Mouse (Mus musculus) adrenal gland, postnatal 36 days (tissue): ENCODE results near the gene Dvl1. TPM values are rescaled to one million over a fixed set of nuclear protein-coding genes. Genes with fewer than 3 reads are reported as not detected.

ENCODE experiments used
- DNase-seq, 2 experiments: peaks; one replicate each; pipeline ENCODE4 v3.0.0; 2021; ENCODE audit warnings: mixed read lengths in 1 of 2
- long read RNA-seq, 2 experiments: library from polyadenylated mRNA; stranded (forward); transcript quantifications; one replicate each; pipeline ENCODE4 v2.0.0; 2021; ENCODE audit warnings: borderline sequencing depth in 2 of 2
- total RNA-seq, 2 experiments: library from RNA; stranded (reverse); gene quantifications; 2 replicates each; pipeline ENCODE4 v1.2.3; 2021

Gene Dvl1
- total RNA-seq, result 10 to 100 TPM; 61.2 to 61.7 TPM
- long read RNA-seq, experiment 1, transcript Dvl1-201 (15 exons, 3,358 nt), result major isoform, 106 of 212 reads
- long read RNA-seq, experiment 1, partial matches to known transcripts, result 25 of 212 reads
- long read RNA-seq, experiment 1, other reads (novel, unspliced or antisense), result 81 of 212 reads
- long read RNA-seq, experiment 2, transcript Dvl1-201 (15 exons, 3,358 nt), result major isoform, 30 of 55 reads
- long read RNA-seq, experiment 2, partial matches to known transcripts, result 4 of 55 reads
- long read RNA-seq, experiment 2, other reads (novel, unspliced or antisense), result 21 of 55 reads

- peak; percentile 96 to 97 for DNase-seq
Measured at GRCm38 (mm10) chr4:155846871-155847578, at the start of gene Dvl1. Gene Dvl1, plus strand, starts transcription at chr4:155847402.

- DNase-seq, result no peak
Measured at GRCm38 (mm10) chr4:155802075-155802474, 45.1 kb upstream of the Dvl1 start.

GRCm38 (mm10) chr4:155802741-155803339, 44.4 kb upstream of the Dvl1 start, which contains the start of gene Mrpl20:
Gene Mrpl20, plus strand, starts transcription at chr4:155802878.
- peak in 1 of 2 experiments; percentile 27 for DNase-seq

- DNase-seq, result peak; percentile 96 to 97
Measured at GRCm38 (mm10) chr4:155803340-155804041, 43.7 kb upstream of the Dvl1 start.

GRCm38 (mm10) chr4:155807841-155808240, 39.4 kb upstream of the Dvl1 start:
- no peak for DNase-seq

GRCm38 (mm10) chr4:155811929-155812664, 35.1 kb upstream of the Dvl1 start, which contains the start of gene Ccnl2:
Gene Ccnl2, plus strand, starts transcription at chr4:155812489.
- DNase-seq, result peak; percentile 95 to 96

DNA sequence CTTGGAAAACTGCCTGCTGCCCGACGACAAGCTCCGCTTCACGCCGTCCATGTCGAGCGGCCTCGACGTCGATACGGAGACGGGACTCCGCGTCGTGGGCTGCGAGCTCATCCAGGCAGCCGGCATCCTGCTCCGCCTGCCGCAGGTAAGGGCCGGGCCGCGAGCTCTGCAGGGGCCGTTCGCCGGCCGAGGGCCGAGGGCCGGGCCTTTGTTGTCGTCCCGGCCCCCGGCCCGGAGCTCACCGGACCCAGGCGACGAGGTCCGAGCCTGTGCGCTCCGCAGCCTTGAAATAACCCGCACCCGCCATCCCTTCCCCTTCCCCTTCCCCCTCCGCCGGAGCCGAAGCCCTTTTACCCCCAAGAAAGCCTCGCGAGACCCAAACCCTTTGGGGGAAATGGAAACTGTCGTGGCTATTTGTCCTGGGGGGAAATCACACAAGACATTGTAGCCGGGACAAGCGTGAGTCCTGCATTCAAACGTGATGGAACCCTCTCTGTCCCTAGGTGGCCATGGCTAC, 34.5 kb upstream of the Dvl1 start:
- DNase-seq, result peak; percentile 34 to 58

DNA sequence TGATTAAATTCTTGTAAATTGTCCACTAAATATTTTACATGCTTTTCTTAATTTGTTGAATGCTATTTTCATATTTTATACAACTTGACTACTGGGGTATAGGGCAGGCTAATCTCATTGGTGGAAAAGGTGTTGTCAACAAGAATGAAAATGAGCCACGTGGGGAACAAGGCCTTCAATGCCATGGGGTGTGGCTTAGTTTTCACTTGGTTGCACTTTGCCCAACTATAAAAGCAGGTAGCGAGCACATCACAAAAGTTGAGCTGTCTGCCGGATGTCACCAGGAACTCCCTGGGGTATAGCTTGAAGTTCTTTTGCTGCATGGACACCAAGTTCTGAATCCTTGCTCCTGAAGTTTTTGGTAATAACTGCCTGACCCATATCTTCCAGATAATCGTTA, 29.7 kb upstream of the Dvl1 start:
- DNase-seq, result no peak

- peak in 1 of 2 experiments; percentile 46 for DNase-seq
Measured at GRCm38 (mm10) chr4:155821025-155821424, 26.2 kb upstream of the Dvl1 start.

GRCm38 (mm10) chr4:155823443-155823842, 23.8 kb upstream of the Dvl1 start:
- peak; percentile 32 to 41 for DNase-seq

DNA sequence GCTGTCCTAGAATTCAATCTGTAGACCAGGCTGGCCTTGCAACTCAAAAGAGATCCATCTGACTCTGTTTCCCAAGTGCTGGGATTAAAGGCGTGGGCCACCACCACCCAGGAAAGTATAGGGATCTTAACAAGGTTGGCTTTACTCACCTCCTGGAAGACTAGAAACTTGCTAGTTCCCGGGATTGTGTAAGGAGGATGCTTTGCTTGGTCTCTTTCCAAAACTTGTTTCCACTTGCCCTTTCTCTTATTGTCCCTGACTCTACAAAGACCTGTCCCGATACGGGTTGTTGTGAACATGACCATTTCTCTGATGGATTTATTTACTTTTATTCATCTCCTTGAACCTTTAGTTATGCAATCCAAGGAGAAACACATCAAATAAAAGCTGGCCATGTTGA, 17.3 kb upstream of the Dvl1 start:
- DNase-seq, result no peak

- DNase-seq, result no peak
Measured at GRCm38 (mm10) chr4:155830596-155830995, 16.6 kb upstream of the Dvl1 start.

GRCm38 (mm10) chr4:155831205-155831766, 15.9 kb upstream of the Dvl1 start, which contains the start of gene Aurkaip1:
Gene Aurkaip1, plus strand, starts transcription at chr4:155831272.
- DNase-seq, result peak; percentile 96 to 97

DNA sequence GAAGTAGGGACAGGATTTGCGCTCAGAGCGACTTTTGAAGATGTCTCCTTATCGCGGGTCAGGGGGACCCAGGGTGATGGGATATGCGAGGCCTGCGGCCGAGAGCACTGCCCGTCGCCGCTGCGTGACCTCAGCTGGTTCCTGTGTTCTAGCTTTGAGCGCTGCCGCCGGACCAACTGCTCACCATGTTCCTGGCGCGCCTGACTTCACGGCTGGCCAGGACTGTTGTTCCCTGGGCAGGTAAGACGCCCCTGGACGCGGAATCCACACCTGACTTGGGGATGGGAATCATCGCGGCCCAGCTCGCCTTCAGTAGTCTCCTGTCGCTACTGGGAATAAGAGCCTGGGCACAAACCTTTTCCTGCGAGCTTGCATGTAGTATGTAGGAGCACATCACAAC, 15.4 kb upstream of the Dvl1 start:
- peak; percentile 51 to 55 for DNase-seq

GRCm38 (mm10) chr4:155832321-155832720, 14.9 kb upstream of the Dvl1 start:
- no peak for DNase-seq

- no peak for DNase-seq
Measured at GRCm38 (mm10) chr4:155833234-155833633, 14.0 kb upstream of the Dvl1 start.

DNA sequence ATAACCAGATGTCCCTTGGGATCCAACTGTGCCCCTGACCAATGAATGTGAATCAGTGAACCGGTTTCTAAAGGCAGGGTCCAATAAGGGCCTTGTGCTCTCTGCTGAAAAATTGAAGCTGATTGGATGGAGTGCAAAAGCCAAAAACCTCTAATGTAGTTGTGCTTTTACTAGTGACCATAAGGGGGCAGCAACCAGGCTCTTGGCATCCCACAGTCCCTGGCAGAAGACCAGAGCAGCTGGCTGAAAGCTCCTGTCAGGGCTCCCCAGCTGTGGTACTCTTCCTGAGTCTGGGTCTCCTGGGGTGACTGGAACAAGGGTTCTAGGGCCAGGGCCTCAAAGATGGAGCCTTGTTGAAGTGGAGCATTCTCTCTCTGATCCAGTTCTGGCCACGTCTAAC, 13.4 kb upstream of the Dvl1 start:
- peak; percentile 84 to 90 for DNase-seq

DNA sequence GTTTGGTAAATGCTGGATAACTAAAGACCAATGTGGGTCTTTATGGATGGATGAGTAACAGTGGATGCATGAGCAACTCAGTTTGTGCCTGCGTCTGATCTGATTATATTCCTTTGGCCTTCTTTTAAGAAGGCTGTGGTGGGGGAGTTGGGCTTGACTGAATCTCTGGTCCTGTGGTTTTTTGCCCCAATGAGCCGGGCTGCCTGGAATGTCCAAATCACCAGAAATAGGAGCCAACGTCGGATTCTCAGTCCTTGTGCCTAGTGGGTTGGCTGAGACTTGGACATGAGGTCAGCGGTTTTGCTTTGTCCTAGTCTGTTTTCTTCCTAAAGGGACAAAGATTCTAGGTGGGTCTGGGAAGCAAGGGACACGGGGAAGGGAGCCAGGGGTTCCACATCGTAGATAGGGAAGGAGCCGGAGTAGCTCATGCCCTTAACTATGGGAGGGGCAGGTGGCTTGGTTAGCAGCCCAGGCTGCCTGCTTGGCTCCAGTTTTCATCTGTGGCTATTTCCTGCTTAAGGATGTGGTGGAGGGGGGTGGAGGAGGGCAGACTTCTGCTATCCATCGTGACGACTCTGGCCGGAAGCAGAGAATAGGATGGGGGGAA, 9.7 kb upstream of the Dvl1 start:
- peak in 1 of 2 experiments; percentile 64 for DNase-seq

GRCm38 (mm10) chr4:155838187-155839153, 8.7 kb upstream of the Dvl1 start:
- no peak for DNase-seq
